Mouse (Mus musculus) lung, embryonic 14.5 days (tissue): Measurements from ENCODE around the gene Traf7. TPM values are rescaled to one million over a fixed set of nuclear protein-coding genes. Genes with fewer than 3 reads are reported as not detected.

ENCODE experiments used
- ATAC-seq: fragments of 200-750 bp; cut with Nextera tagmentation; 2 replicates; pipeline ENCODE4 v1.8.0; 2017; ENCODE audit warnings: mild to moderate bottlenecking, moderate TSS enrichment, moderate library complexity; ENCODE audit not compliant: insufficient read depth
- DNase-seq: peaks from one replicate; pipeline ENCODE4 v3.0.0-alpha.2; 2015
- H3K27ac ChIP-seq: fragments of 300-500 bp; sonication (generic); 2 replicates; pipeline ENCODE4 v1.5.1; 2014; ENCODE audit warnings: low read depth, mild to moderate bottlenecking, moderate library complexity
- H3K27me3 ChIP-seq: fragments of 300-500 bp; sonication (generic); 2 replicates; pipeline ENCODE4 v1.6.1; 2014; ENCODE audit warnings: low read length, control low read depth; ENCODE audit not compliant: insufficient read depth
- H3K36me3 ChIP-seq: fragments of 300-500 bp; sonication (generic); 2 replicates; pipeline ENCODE4 v1.6.1; 2014; ENCODE audit warnings: control low read depth; ENCODE audit not compliant: insufficient read depth
- H3K4me1 ChIP-seq: fragments of 300-500 bp; sonication (generic); 2 replicates; pipeline ENCODE4 v1.6.1; 2014; ENCODE audit warnings: antibody characterized with exemption, control low read depth; ENCODE audit not compliant: insufficient read depth
- H3K4me2 ChIP-seq: fragments of 300-500 bp; sonication (generic); 2 replicates; pipeline ENCODE4 v1.6.1; 2014; ENCODE audit warnings: mild to moderate bottlenecking
- H3K4me3 ChIP-seq: fragments of 300-500 bp; sonication (generic); 2 replicates; pipeline ENCODE4 v1.5.1; 2014; ENCODE audit warnings: low read depth, low read length
- H3K9ac ChIP-seq: fragments of 300-500 bp; sonication (generic); 2 replicates; pipeline ENCODE4 v1.6.1; 2014
- H3K9me3 ChIP-seq: fragments of 300-500 bp; sonication (generic); 2 replicates; pipeline ENCODE4 v1.6.1; 2016; ENCODE audit warnings: low read depth, low read length, control low read depth
- CTCF ChIP-seq: IDR thresholded peaks from 2 replicates; pipeline ENCODE4 v1.5.1; 2016; ENCODE audit warnings: antibody characterized with exemption, low read depth
- WGBS: fragments of 180-500 bp; shearing (Covaris S2); extraction: QIAGEN DNeasy Blood & Tissue Kit; methylation state at CpG from one replicate; pipeline ENCODE4 v1.1.7; 2014; 5-methylcytosine and 5-hydroxymethylcytosine counted together
- polyA plus RNA-seq: library from polyadenylated mRNA; unstranded; fragments of >200 nt; fragmentation: Nextera tagmentation; extraction: Ambion mirVana; gene quantifications from 2 replicates; pipeline ENCODE4 v1.2.1, GENCODE M21; 2014

Gene Traf7
- polyA plus RNA-seq, 1 experiment from 2014 or later, result 106 TPM

- Histone ChIP-seq H3K9me3 (no peaks in the 10 kb centered on the region), H3K4me3 (0 out of 2 replicates have a peak overlapping the region, but pooled peaks have one; percentile 4), H3K9ac (no peak overlapping the region), H3K4me1 (no peaks in the 10 kb centered on the region), H3K27ac (no peak overlapping the region), H3K27me3 (no peaks in the 10 kb centered on the region; the same call in 1 of the 2 replicates), H3K4me2 (no peak overlapping the region), H3K36me3 (peaks cover 46% of the 10 kb centered on the region)
- DNase-seq, result no peak
- ATAC-seq, result 0 out of 2 replicates have a peak, but pooled peaks have one; percentile 30
- no peak for TF ChIP-seq CTCF
- 38% methylated on average over 19 of the region's 19 CpGs for WGBS
These were observed 20.5 kb downstream of the Traf7 start for GRCm38 (mm10) chr17:24507129-24507664.

DNA sequence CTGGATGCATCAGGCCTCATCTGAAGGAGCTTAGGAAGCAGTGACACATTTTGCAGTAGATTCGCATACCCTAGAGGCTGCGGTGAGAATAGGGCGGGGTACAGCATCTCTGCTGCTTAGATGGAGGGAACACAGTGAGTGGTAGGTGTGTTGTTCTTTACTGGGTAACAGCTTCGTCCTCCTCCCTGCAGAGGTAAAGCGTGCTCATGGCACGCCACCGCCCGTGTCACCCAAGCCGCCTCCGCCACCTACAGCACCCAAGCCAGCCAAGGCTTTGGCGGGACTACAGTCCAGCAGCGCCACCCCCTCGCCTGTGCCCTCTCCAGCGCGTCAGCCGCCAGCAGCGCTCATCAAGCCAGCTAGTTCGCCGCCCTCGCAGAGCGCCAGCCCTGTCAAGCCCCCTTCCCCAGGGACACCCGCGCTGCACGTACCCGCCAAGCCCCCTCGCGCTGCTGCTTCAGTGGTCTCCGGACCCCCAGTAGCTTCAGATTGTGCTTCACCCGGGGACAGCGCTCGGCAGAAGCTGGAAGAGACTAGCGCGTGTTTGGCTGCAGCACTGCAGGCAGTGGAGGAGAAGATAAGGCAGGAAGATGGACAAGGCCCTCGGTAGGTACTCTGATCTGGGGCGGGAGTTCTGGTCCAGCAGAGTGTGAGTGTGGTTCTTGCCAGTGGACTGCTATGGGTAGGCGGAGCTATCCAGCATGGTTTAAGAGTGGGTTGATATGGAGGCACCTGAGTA lies 21.2 kb downstream of the Traf7 start:
- H3K9ac ChIP-seq, result peak overlapping the region; percentile 20; the same call in 1 of the 2 replicates
- H3K27ac ChIP-seq, result no peak overlapping the region
- TF ChIP-seq CTCF, result no peak
- no peaks in the 10 kb centered on the region for H3K9me3 ChIP-seq
- H3K4me3 ChIP-seq, result peak overlapping the region; percentile 4; the same call in 1 of the 2 replicates
- no peaks in the 10 kb centered on the region for H3K4me1 ChIP-seq
- ATAC-seq (0 out of 2 replicates have a peak, but pooled peaks have one; percentile 18), DNase-seq (no peak)
- 23% methylated on average over 36 of the region's 36 CpGs for WGBS
- H3K36me3 ChIP-seq, result peaks cover 39% of the 10 kb centered on the region
- no peaks in the 10 kb centered on the region; the same call in 1 of the 2 replicates for H3K27me3 ChIP-seq
- peak overlapping the region; percentile 47 for H3K4me2 ChIP-seq

DNA sequence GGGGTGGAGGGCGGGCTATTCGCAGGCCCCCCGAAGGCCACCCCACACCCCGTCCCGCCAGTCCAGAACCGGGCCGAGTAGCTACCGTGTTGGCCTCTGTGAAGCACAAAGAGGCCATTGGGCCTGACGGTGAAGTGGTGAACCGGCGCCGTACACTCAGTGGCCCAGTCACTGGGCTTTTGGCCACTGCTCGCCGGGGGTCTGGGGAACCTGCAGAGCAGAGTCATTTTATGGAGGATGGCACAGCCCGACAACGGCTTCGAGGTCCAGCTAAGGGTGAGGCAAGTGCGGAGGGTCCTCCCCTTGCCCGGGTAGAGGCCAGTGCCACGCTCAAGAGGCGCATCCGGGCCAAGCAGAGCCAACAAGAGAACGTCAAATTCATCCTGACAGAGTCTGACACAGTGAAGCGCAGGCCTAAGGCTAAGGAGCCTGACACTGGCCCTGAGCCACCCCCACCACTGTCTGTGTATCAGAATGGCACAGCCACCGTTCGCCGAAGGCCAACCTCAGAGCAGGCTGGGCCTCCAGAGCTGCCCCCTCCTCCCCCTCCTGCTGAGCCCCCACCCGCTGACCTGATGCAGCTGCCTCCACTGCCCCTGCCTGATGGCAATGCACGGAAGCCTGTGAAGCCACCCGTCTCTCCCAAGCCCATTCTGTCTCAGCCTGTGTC lies 22.3 kb downstream of the Traf7 start:
- H3K4me2 ChIP-seq, result no peak overlapping the region
- no peak overlapping the region for H3K27ac ChIP-seq
- 88% methylated on average over 30 of the region's 30 CpGs for WGBS
- H3K4me3 ChIP-seq, result no peak overlapping the region
- H3K4me1 ChIP-seq, result no peaks in the 10 kb centered on the region
- no peak overlapping the region for H3K9ac ChIP-seq
- no peak for TF ChIP-seq CTCF
- DNase-seq (no peak), ATAC-seq (no peak)
- peaks cover 28% of the 10 kb centered on the region for H3K36me3 ChIP-seq
- H3K27me3 ChIP-seq, result no peaks in the 10 kb centered on the region; the same call in 1 of the 2 replicates
- H3K9me3 ChIP-seq, result no peaks in the 10 kb centered on the region

GRCm38 (mm10) chr17:24504085-24504484 lies 23.7 kb downstream of the Traf7 start:
- Histone ChIP-seq H3K9ac (no peak overlapping the region), H3K27me3 (no peaks in the 10 kb centered on the region; the same call in 1 of the 2 replicates), H3K4me3 (no peak overlapping the region), H3K36me3 (peaks cover 15% of the 10 kb centered on the region), H3K9me3 (no peaks in the 10 kb centered on the region), H3K27ac (no peak overlapping the region), H3K4me1 (no peaks in the 10 kb centered on the region), H3K4me2 (no peak overlapping the region)
- no peak for ATAC-seq
- no peak for TF ChIP-seq CTCF
- 86% methylated on average over 10 of the region's 10 CpGs for WGBS
- DNase-seq, result no peak

DNA sequence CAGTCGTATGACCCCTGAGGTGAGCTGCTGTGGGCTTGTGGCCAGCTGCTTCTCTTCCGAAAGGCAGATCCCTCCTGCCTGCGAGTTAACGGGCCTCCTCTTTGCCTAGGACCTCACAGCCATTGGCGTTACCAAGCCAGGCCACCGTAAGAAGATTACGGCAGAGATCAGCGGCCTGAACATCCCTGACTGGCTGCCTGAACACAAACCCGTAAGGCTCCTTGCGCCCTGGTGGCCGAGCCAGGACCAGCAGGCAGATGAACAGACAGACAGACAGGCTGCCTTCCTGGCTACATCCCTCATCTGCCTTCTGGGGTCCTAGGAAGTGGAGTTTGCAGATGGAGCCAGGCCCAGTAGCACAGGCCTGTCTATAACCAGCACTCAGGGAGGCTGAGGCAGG lies 25.5 kb downstream of the Traf7 start:
- no peak overlapping the region for H3K9ac ChIP-seq
- no peaks in the 10 kb centered on the region for H3K4me1 ChIP-seq
- ATAC-seq (no peak), DNase-seq (no peak)
- no peaks in the 10 kb centered on the region for H3K9me3 ChIP-seq
- H3K27me3 ChIP-seq, result no peaks in the 10 kb centered on the region; the same call in 1 of the 2 replicates
- no peak overlapping the region for H3K27ac ChIP-seq
- TF ChIP-seq CTCF, result peak; percentile 50
- H3K4me3 ChIP-seq, result no peak overlapping the region
- no peaks in the 10 kb centered on the region for H3K36me3 ChIP-seq
- H3K4me2 ChIP-seq, result no peak overlapping the region
- 37% methylated on average over 11 of the region's 11 CpGs for WGBS

- H3K4me3 ChIP-seq, result no peak overlapping the region
- ATAC-seq, result no peak
- 64% methylated on average over 1 of the region's 1 CpGs for WGBS
- no peaks in the 10 kb centered on the region for H3K36me3 ChIP-seq
- no peaks in the 10 kb centered on the region for H3K4me1 ChIP-seq
- no peaks in the 10 kb centered on the region for H3K9me3 ChIP-seq
- DNase-seq, result no peak
- no peak overlapping the region for H3K9ac ChIP-seq
- H3K27ac ChIP-seq, result no peak overlapping the region
- no peak for TF ChIP-seq CTCF
- no peaks in the 10 kb centered on the region for H3K27me3 ChIP-seq
- H3K4me2 ChIP-seq, result no peak overlapping the region
These were observed 31.7 kb downstream of the Traf7 start for GRCm38 (mm10) chr17:24496026-24496425.

GRCm38 (mm10) chr17:24495443-24495842 lies 32.3 kb downstream of the Traf7 start:
- Histone ChIP-seq H3K4me3 (no peak overlapping the region), H3K27me3 (no peaks in the 10 kb centered on the region), H3K4me2 (no peak overlapping the region), H3K9ac (no peak overlapping the region; the same call in 1 of the 2 replicates), H3K36me3 (no peaks in the 10 kb centered on the region), H3K9me3 (no peaks in the 10 kb centered on the region), H3K4me1 (no peaks in the 10 kb centered on the region), H3K27ac (no peak overlapping the region)
- no peak for ATAC-seq
- no peak for TF ChIP-seq CTCF
- DNase-seq, result no peak
- 72% methylated on average over 3 of the region's 3 CpGs for WGBS
